Mouse (Mus musculus) macrophage (primary cell): ENCODE measurements around the gene Mast3. TPM values are rescaled to one million over a fixed set of nuclear protein-coding genes. Genes with fewer than 3 reads are reported as not detected.
A peak's percentile ranks its signal among the peaks of the same experiment; 100 is the strongest.
"Not testable (repeated sequence)": the region's sequence is repeated elsewhere in the genome, so short reads cannot be mapped to it uniquely, and the experiment has no call there.

Source experiments
- H3K27ac ChIP-seq: fragments of 350-480 bp; formaldehyde crosslinking; 2 replicates; pipeline ENCODE4 v1.9.0; 2021
- H3K36me3 ChIP-seq: fragments of 350-480 bp; formaldehyde crosslinking; 2 replicates; pipeline ENCODE4 v1.9.0; 2021; ENCODE audit errors: inconsistent target
- H3K4me3 ChIP-seq: fragments of 350-480 bp; formaldehyde crosslinking; 2 replicates; pipeline ENCODE4 v1.9.0; 2021; ENCODE audit errors: inconsistent target
- H3K79me2 ChIP-seq: fragments of 350-480 bp; formaldehyde crosslinking; 2 replicates; pipeline ENCODE4 v1.9.0; 2021; ENCODE audit errors: inconsistent target
- WGBS: methylation state at CpG from one replicate; pipeline ENCODE4 v1.1.7; 2026; ENCODE audit warnings: inconsistent platforms; ENCODE audit not compliant: missing documents; 5-methylcytosine and 5-hydroxymethylcytosine counted together
- polyA plus RNA-seq: library from polyadenylated mRNA; stranded (reverse); fragments of 250-400 nt; gene quantifications from 3 replicates; pipeline ENCODE4 v1.2.4, GENCODE M21; 2018; ENCODE audit warnings: inconsistent platforms

Mast3 gene
- polyA plus RNA-seq, 1 experiment from 2014 or later: 40.6 TPM

DNA sequence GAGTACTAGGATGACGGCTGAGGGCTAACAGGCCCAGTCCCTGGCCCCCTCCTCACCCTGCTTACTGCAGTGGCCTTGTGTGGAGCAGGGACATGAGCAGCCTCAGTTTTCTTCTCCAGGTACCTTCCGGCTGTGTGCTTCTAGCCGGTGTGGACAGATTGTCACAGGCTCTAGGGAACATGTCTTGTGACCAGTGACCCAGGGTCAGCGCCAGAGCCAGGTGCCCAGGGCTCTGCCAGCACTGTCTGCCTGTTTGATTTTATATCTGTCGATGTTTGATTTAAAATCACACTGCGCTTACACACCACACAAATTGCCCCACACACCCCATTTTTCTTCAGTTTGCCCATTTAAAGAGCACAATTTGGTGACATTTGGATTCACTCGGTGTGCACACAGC lies 18.9 kb upstream of the Mast3 start:
- WGBS: 95% methylated on average over 7 of the region's 7 CpGs
- no peak overlapping the region for H3K4me3 ChIP-seq
- no peak overlapping the region for H3K27ac ChIP-seq
- H3K79me2 ChIP-seq: no peaks in the 10 kb centered on the region
- H3K36me3 ChIP-seq: peaks cover 8% of the 10 kb centered on the region; the same call in 1 of the 2 replicates

- H3K27ac ChIP-seq, H3K79me2 ChIP-seq, H3K4me3 ChIP-seq, H3K36me3 ChIP-seq: not testable (repeated sequence)
- WGBS: 83% methylated on average over 2 of the region's 3 CpGs
Measured at GRCm38 (mm10) chr8:70822594-70822993, 17.7 kb upstream of the Mast3 start.

GRCm38 (mm10) chr8:70821992-70822391 lies 17.1 kb upstream of the Mast3 start:
- 64% methylated on average over 11 of the region's 11 CpGs for WGBS
- H3K79me2 ChIP-seq: no peaks in the 10 kb centered on the region
- H3K36me3 ChIP-seq: peaks cover 8% of the 10 kb centered on the region; the same call in 1 of the 2 replicates
- H3K27ac ChIP-seq: no peak overlapping the region
- H3K4me3 ChIP-seq: no peak overlapping the region

- 17% methylated on average over 27 of the region's 30 CpGs for WGBS
- H3K79me2 ChIP-seq: no peaks in the 10 kb centered on the region
- H3K36me3 ChIP-seq: peaks cover 8% of the 10 kb centered on the region; the same call in 1 of the 2 replicates
- no peak overlapping the region for H3K27ac ChIP-seq
- no peak overlapping the region for H3K4me3 ChIP-seq
Measured at GRCm38 (mm10) chr8:70821399-70821962, 16.6 kb upstream of the Mast3 start.

DNA sequence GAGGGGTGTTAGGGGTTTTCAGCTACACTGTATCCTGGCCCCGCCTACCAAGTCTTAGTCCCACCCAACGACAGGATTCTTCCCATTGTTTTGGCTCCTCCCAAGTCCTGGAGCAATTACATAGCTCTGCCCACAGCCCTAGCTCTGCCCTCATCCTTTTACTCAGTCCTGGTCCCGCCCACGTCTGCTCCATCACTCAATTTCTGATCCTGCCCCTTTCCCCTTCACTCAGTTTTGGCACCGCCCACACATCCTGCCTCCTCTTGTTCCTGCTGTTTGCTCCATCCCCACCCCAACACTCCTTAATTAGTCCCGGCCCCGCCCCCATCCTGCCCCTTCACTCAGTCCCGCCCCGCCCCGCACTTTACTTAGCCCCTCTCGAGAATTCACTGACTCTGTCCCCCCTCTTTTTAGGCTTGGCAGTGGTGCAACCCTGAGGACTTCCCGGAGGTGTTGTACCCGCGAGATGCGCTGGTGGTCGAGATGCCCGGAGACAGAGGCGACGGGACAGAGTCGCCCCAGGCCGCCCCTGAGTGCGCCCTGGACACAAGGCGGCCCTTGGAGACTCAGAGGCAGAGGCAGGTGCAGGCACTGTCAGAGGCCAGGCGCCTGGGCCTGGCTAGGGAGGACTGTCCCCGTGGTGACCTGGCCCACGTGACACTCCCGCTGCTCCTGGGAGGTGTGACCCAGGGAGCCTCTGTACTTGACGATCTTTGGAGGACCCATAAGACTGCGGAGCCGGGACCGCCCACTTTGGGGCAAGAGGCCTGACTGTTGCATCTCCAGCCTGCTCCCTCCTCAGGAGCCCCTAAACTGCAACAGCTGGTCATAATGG lies 15.5 kb upstream of the Mast3 start:
- 84% methylated on average over 23 of the region's 31 CpGs for WGBS
- Histone ChIP-seq H3K4me3 (no peak overlapping the region), H3K79me2 (no peaks in the 10 kb centered on the region), H3K27ac (no peak overlapping the region), H3K36me3 (peaks cover 8% of the 10 kb centered on the region; the same call in 1 of the 2 replicates)

GRCm38 (mm10) chr8:70816679-70817078 lies 11.8 kb upstream of the Mast3 start:
- Histone ChIP-seq H3K79me2 (no peaks in the 10 kb centered on the region), H3K4me3 (no peak overlapping the region), H3K36me3 (peaks cover 8% of the 10 kb centered on the region; the same call in 1 of the 2 replicates), H3K27ac (no peak overlapping the region)
- 66% methylated on average over 30 of the region's 30 CpGs for WGBS

DNA sequence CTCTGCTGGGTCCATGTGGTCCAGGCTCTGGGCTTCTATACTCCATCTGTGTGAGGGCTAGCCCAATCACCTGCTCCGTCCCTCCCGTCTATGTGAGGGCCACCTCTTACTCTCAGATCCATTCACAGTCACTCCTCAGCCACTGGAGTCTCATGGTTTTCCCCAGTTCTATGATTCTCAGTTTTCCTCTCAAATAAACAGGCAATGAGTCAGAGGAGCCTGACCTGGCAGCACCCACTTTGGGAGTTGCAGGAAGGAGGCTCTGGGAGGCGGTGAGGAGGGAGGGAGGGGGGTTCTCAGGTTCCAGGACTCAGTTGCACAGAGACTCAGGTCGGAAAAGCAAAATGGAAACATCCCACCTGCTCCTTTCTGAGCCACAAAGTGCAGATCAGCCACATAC lies 8.0 kb upstream of the Mast3 start:
- H3K36me3 ChIP-seq: no peaks in the 10 kb centered on the region; the same call in 1 of the 2 replicates
- WGBS: 87% methylated on average over 4 of the region's 4 CpGs
- H3K79me2 ChIP-seq: no peaks in the 10 kb centered on the region
- no peak overlapping the region for H3K27ac ChIP-seq
- no peak overlapping the region for H3K4me3 ChIP-seq

- Histone ChIP-seq H3K36me3 (no peaks in the 10 kb centered on the region; the same call in 1 of the 2 replicates), H3K79me2 (no peaks in the 10 kb centered on the region), H3K4me3 (no peak overlapping the region), H3K27ac (peak overlapping the region; percentile 15; the same call in 1 of the 2 replicates)
- WGBS: 77% methylated on average over 4 of the region's 4 CpGs
Measured at GRCm38 (mm10) chr8:70812055-70812454, 7.2 kb upstream of the Mast3 start.

- Histone ChIP-seq H3K79me2 (no peaks in the 10 kb centered on the region), H3K36me3 (no peaks in the 10 kb centered on the region; the same call in 1 of the 2 replicates), H3K27ac (peak overlapping the region; percentile 15), H3K4me3 (no peak overlapping the region)
- 53% methylated on average over 20 of the region's 20 CpGs for WGBS
Measured at GRCm38 (mm10) chr8:70810962-70811680, 6.3 kb upstream of the Mast3 start.

- Histone ChIP-seq H3K79me2 (peaks cover 6% of the 10 kb centered on the region; the same call in 1 of the 2 replicates), H3K4me3 (no peak overlapping the region), H3K27ac (peak overlapping the region; percentile 96; the same call in 1 of the 2 replicates), H3K36me3 (no peaks in the 10 kb centered on the region; the same call in 1 of the 2 replicates)
- WGBS: 88% methylated on average over 8 of the region's 8 CpGs
Measured at GRCm38 (mm10) chr8:70808955-70809701, 4.3 kb upstream of the Mast3 start.

- WGBS: 53% methylated on average over 5 of the region's 5 CpGs
- H3K36me3 ChIP-seq: no peaks in the 10 kb centered on the region
- peaks cover 12% of the 10 kb centered on the region for H3K79me2 ChIP-seq
- peak within 1 kb of the TSS; percentile 96 for H3K27ac ChIP-seq
- no peak within 1 kb of the TSS for H3K4me3 ChIP-seq
Measured at GRCm38 (mm10) chr8:70808239-70808638, 3.4 kb upstream of the Mast3 start, which contains the start of gene Il12rb1. Gene Il12rb1, plus strand, starts transcription at chr8:70808449.

DNA sequence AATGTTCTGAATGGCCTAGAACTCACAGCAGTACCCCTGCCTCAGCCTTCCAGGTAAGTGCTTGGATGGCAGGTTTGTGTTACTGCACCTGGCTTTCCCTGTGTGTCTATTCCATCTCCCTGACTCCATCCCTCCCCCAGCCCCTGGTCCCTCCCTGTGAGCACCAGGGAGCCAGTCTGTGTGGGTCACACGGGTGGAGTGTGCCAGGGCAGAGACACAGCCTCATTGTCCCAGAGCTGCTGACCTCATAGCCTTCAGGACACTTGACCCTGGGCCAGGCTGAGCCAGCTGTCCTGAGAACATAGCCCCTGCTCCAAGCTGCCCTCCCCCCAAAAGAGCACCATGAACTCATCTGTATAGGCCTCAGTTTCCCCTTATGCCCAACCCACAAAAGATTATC lies 2.5 kb upstream of the Mast3 start:
- H3K36me3 ChIP-seq: no peaks in the 10 kb centered on the region
- peaks cover 21% of the 10 kb centered on the region for H3K79me2 ChIP-seq
- 89% methylated on average over 1 of the region's 1 CpGs for WGBS
- no peak overlapping the region for H3K4me3 ChIP-seq
- peak overlapping the region; percentile 96 for H3K27ac ChIP-seq

- H3K36me3 ChIP-seq: no peaks in the 10 kb centered on the region
- 1% methylated on average over 4 of the region's 4 CpGs for WGBS
- peaks cover 29% of the 10 kb centered on the region for H3K79me2 ChIP-seq
- H3K4me3 ChIP-seq: no peak overlapping the region
- peak overlapping the region; percentile 96 for H3K27ac ChIP-seq
Measured at GRCm38 (mm10) chr8:70806541-70806940, 1.7 kb upstream of the Mast3 start.
